Mouse (Mus musculus): ENCODE data around the gene Asic1.

DNA sequence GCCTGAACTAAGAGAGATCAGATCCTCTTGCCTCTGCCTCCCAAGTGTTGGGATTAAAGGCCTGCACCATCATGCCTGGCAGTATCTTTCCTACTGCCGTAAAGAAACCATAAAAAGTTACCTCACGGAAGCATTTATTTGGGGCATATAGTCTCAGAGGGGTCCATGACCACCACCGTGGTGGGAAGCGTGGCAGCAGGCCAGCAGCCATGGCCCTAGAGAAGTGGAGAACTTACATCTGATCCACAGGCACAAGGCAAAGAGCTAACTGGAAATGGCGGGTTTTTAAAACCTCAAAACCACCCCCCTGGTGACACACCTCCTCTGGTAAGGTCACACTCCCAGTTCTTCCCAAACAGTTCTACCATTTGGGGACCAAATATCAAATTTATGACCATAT is 58.0 kb downstream of the Asic1 start:
- TF ChIP-seq EP300 (IDR thresholded peaks at IDR 0.05; ENCODE audit: low read depth in 1 of 2, low read length in 2 of 2): no peak
- no peak for TF ChIP-seq MAX (IDR thresholded peaks at IDR 0.05; ENCODE audit: low read length)

Measured in MEL (cell line).